Mouse (Mus musculus): ENCODE results near the gene Iqschfp. TPM values are rescaled to one million over a fixed set of nuclear protein-coding genes. Genes with fewer than 3 reads are reported as not detected.

Iqschfp gene
- polyA plus RNA-seq, 1 experiment, result 10.6 TPM

- no peak overlapping the region for H3K4me3 ChIP-seq (ENCODE audit: insufficient read depth, low read length)
- H3K27ac ChIP-seq (ENCODE audit: insufficient read depth, low read length), result no peak overlapping the region
- H3K4me1 ChIP-seq (ENCODE audit: control insufficient read depth, insufficient read depth, low read length), result no peaks in the 10 kb centered on the region
- TF ChIP-seq POLR2A (IDR thresholded peaks at IDR 0.05; ENCODE audit: extremely low read depth, insufficient read depth, low read length), result no peak
- TF ChIP-seq CTCF (IDR thresholded peaks at IDR 0.05; ENCODE audit: extremely low read depth, insufficient read depth, low read length), result no peak
Measured at GRCm38 (mm10) chr3:68187471-68187870, 295.4 kb downstream of the Iqschfp start.

DNA sequence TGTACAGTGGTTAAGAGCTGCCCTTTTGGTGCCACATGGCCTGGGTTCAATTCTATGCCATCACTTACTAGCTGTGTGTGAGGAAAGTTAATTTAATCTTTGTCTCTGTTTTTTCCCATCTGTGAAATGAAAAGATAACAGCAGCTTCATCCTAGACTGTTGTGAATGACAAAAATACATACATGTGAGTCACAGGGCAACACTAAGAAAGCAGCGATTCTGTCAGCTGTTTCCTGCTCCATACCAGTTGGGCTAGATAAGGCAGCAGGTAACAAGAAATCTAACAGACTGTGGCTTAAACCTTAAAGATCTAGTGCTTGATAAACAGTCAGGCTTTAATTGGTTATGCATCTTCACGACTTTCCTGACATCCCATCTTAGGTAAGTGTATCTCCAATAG lies 297.1 kb downstream of the Iqschfp start:
- TF ChIP-seq CTCF (IDR thresholded peaks at IDR 0.05; ENCODE audit: extremely low read depth, insufficient read depth, low read length) (no peak), POLR2A (IDR thresholded peaks at IDR 0.05; ENCODE audit: extremely low read depth, insufficient read depth, low read length) (no peak)
- Histone ChIP-seq H3K4me1 (ENCODE audit: control insufficient read depth, insufficient read depth, low read length) (no peaks in the 10 kb centered on the region), H3K4me3 (ENCODE audit: insufficient read depth, low read length) (no peak overlapping the region), H3K27ac (ENCODE audit: insufficient read depth, low read length) (no peak overlapping the region)

DNA sequence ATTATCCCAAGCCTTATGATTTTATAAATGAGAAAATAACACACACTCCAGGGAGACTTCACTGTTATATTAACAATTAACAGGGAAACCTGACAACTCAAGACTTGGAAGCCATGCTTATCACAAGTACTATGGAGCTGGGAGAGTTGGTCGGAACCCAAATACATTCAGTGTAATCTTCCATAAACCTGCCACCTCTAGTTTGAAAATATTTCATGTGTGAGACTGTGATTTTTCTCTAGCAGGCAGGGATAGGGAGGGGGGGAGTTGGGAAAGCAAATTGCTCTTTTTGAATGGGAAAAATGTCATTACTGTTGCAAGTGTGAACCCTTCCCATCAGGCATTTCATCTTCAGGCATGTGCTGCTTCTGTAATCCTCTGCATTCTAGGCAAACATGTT lies 304.9 kb downstream of the Iqschfp start:
- Histone ChIP-seq H3K4me1 (ENCODE audit: control insufficient read depth, insufficient read depth, low read length) (no peaks in the 10 kb centered on the region), H3K27ac (ENCODE audit: insufficient read depth, low read length) (no peak overlapping the region), H3K4me3 (ENCODE audit: insufficient read depth, low read length) (no peak overlapping the region)
- TF ChIP-seq POLR2A (IDR thresholded peaks at IDR 0.05; ENCODE audit: extremely low read depth, insufficient read depth, low read length) (no peak), CTCF (IDR thresholded peaks at IDR 0.05; ENCODE audit: extremely low read depth, insufficient read depth, low read length) (no peak)

- Histone ChIP-seq H3K27ac (ENCODE audit: insufficient read depth, low read length) (no peak overlapping the region), H3K4me1 (ENCODE audit: control insufficient read depth, insufficient read depth, low read length) (no peaks in the 10 kb centered on the region), H3K4me3 (ENCODE audit: insufficient read depth, low read length) (no peak overlapping the region)
- TF ChIP-seq CTCF (IDR thresholded peaks at IDR 0.05; ENCODE audit: extremely low read depth, insufficient read depth, low read length) (no peak), POLR2A (IDR thresholded peaks at IDR 0.05; ENCODE audit: extremely low read depth, insufficient read depth, low read length) (no peak)
Measured at GRCm38 (mm10) chr3:68201214-68201613, 309.2 kb downstream of the Iqschfp start.

GRCm38 (mm10) chr3:68202162-68202902 lies 310.3 kb downstream of the Iqschfp start:
- no peak for TF ChIP-seq CTCF (IDR thresholded peaks at IDR 0.05; ENCODE audit: extremely low read depth, insufficient read depth, low read length)
- TF ChIP-seq POLR2A (IDR thresholded peaks at IDR 0.05; ENCODE audit: extremely low read depth, insufficient read depth, low read length), result no peak
- Histone ChIP-seq H3K4me3 (ENCODE audit: insufficient read depth, low read length) (no peak overlapping the region), H3K4me1 (ENCODE audit: control insufficient read depth, insufficient read depth, low read length) (no peaks in the 10 kb centered on the region), H3K27ac (ENCODE audit: insufficient read depth, low read length) (no peak overlapping the region)

- H3K27ac ChIP-seq (ENCODE audit: insufficient read depth, low read length), result no peak overlapping the region
- TF ChIP-seq POLR2A (IDR thresholded peaks at IDR 0.05; ENCODE audit: extremely low read depth, insufficient read depth, low read length) (no peak), CTCF (IDR thresholded peaks at IDR 0.05; ENCODE audit: extremely low read depth, insufficient read depth, low read length) (no peak)
- H3K4me3 ChIP-seq (ENCODE audit: insufficient read depth, low read length), result no peak overlapping the region
- no peaks in the 10 kb centered on the region for H3K4me1 ChIP-seq (ENCODE audit: control insufficient read depth, insufficient read depth, low read length)
Measured at GRCm38 (mm10) chr3:68203934-68204467, 312.0 kb downstream of the Iqschfp start.

- H3K27ac ChIP-seq (ENCODE audit: insufficient read depth, low read length), result no peak overlapping the region
- no peak overlapping the region for H3K4me3 ChIP-seq (ENCODE audit: insufficient read depth, low read length)
- no peaks in the 10 kb centered on the region for H3K4me1 ChIP-seq (ENCODE audit: control insufficient read depth, insufficient read depth, low read length)
- TF ChIP-seq POLR2A (IDR thresholded peaks at IDR 0.05; ENCODE audit: extremely low read depth, insufficient read depth, low read length) (no peak), CTCF (IDR thresholded peaks at IDR 0.05; ENCODE audit: extremely low read depth, insufficient read depth, low read length) (no peak)
Measured at GRCm38 (mm10) chr3:68210422-68210821, 318.4 kb downstream of the Iqschfp start.

- Histone ChIP-seq H3K27ac (ENCODE audit: insufficient read depth, low read length) (no peak overlapping the region), H3K4me1 (ENCODE audit: control insufficient read depth, insufficient read depth, low read length) (no peaks in the 10 kb centered on the region), H3K4me3 (ENCODE audit: insufficient read depth, low read length) (no peak overlapping the region)
- TF ChIP-seq POLR2A (IDR thresholded peaks at IDR 0.05; ENCODE audit: extremely low read depth, insufficient read depth, low read length), result no peak
- TF ChIP-seq CTCF (IDR thresholded peaks at IDR 0.05; ENCODE audit: extremely low read depth, insufficient read depth, low read length), result no peak
Measured at GRCm38 (mm10) chr3:68221452-68221851, 329.4 kb downstream of the Iqschfp start.

DNA sequence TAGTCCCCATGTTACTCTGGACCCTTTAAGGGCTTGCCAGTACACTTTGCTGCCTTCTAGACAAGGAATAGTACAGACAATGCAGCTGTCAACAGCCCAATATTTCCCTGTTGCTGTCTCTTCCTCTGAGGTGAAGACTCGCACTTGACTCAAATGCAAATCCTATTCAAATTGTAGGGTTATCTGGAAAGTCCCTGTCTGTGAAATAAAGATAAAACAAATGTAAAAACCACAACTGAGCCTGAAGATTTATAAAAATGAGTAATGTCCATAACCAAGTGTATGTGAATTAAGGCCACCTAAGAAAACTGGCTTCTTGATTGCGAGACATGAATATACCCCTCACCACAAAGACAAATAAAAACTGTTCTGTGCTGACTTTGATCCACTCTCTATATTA lies 347.9 kb downstream of the Iqschfp start:
- Histone ChIP-seq H3K4me3 (ENCODE audit: insufficient read depth, low read length) (no peak overlapping the region), H3K27ac (ENCODE audit: insufficient read depth, low read length) (no peak overlapping the region), H3K4me1 (ENCODE audit: control insufficient read depth, insufficient read depth, low read length) (no peaks in the 10 kb centered on the region)
- TF ChIP-seq POLR2A (IDR thresholded peaks at IDR 0.05; ENCODE audit: extremely low read depth, insufficient read depth, low read length) (no peak), CTCF (IDR thresholded peaks at IDR 0.05; ENCODE audit: extremely low read depth, insufficient read depth, low read length) (no peak)

DNA sequence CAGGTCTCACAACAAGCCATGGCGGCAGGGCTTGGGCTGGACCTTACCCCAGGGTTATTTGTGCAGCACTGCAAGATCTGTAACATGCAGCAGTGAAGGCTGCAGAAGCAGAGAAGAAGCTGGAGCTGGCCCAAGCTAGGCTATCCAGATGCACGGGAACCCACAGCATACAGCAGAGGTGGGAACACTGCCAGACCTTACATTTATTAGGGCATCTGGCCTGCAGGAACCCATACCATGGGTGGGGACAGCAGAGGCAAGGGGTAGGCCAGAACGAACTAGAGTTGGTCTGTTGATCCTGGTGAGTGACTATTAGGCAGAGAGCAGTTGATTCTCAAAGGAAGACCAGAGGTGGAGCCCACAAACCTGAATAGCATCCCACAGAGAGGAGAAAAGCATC lies 351.2 kb downstream of the Iqschfp start:
- no peak for TF ChIP-seq CTCF (IDR thresholded peaks at IDR 0.05; ENCODE audit: extremely low read depth, insufficient read depth, low read length)
- TF ChIP-seq POLR2A (IDR thresholded peaks at IDR 0.05; ENCODE audit: extremely low read depth, insufficient read depth, low read length), result no peak
- no peaks in the 10 kb centered on the region for H3K4me1 ChIP-seq (ENCODE audit: control insufficient read depth, insufficient read depth, low read length)
- H3K27ac ChIP-seq (ENCODE audit: insufficient read depth, low read length), result no peak overlapping the region
- H3K4me3 ChIP-seq (ENCODE audit: insufficient read depth, low read length), result no peak overlapping the region

Data from cortical plate, adult 2 months (tissue).